In genomic region chr1:171502388-171503249, GRCm38 (mm10) we compare ENCODE assay signal across 9 mouse cellular contexts. TPM values are rescaled to one million over a fixed set of nuclear protein-coding genes. Genes with fewer than 3 reads are reported as not detected.
DNase-seq lines count a peak whose midpoint lies in the region; ATAC-seq and TF ChIP-seq lines count a peak whose summit lies in the region.
"Had no signal": no experiment of that assay in that cellular context is flagged by ENCODE, and none has a peak within 500 bp of the region (broad histone marks: within the 10 kb centered on the region; RNA-seq: fewer than 3 reads in every experiment).

No protein-coding gene starts in this region.

- peak overlapping the region; percentile 94 for H3K27ac ChIP-seq in limb, embryonic 10.5 days
- peak overlapping the region; percentile 94 for H3K27ac ChIP-seq in midbrain, embryonic 10.5 days (replicated peaks)
- H3K27ac ChIP-seq in stomach, postnatal 0 days (replicated peaks), result peak overlapping the region; percentile 69

- H3K9me3 ChIP-seq in limb, embryonic 10.5 days (replicated peaks), result no peaks in the 10 kb centered on the region
- H3K9me3 ChIP-seq in midbrain, embryonic 10.5 days (replicated peaks), result no peaks in the 10 kb centered on the region
- no peaks in the 10 kb centered on the region for H3K9me3 ChIP-seq in stomach, postnatal 0 days (ENCODE audit: control insufficient read depth, low read length)

- no peak overlapping the region for H3K4me2 ChIP-seq in stomach, postnatal 0 days (replicated peaks; ENCODE audit: low read depth)

- 0 out of 2 replicates have a peak, but pooled peaks cover 8% of the 10 kb centered on the region for H3K4me1 ChIP-seq in limb, embryonic 10.5 days
- H3K4me1 ChIP-seq in midbrain, embryonic 10.5 days, result peaks cover 13% of the 10 kb centered on the region
- H3K4me1 ChIP-seq in stomach, postnatal 0 days (replicated peaks; ENCODE audit: control insufficient read depth, insufficient read depth), result no peaks in the 10 kb centered on the region

- ATAC-seq in erythroid progenitor cell, adult 5-6 weeks (replicated peaks; ENCODE audit: low FRiP score, poor library complexity, severe bottlenecking), result peak; percentile 64
- ATAC-seq in hematopoietic stem cell, adult 5-6 weeks (replicated peaks in 1 of 2; ENCODE audit: insufficient read depth in 1 of 2, low FRiP score in 2 of 2, low TSS enrichment in 1 of 2, low read depth in 1 of 2, poor library complexity in 2 of 2, severe bottlenecking in 2 of 2), result peak; percentile 54 to 66
- peak; percentile 86 for ATAC-seq in stomach, postnatal 0 days (ENCODE audit: low FRiP score, low TSS enrichment)

- no peaks in the 10 kb centered on the region for H3K27me3 ChIP-seq in limb, embryonic 10.5 days (ENCODE audit: low read depth, poor library complexity, severe bottlenecking)
- no peaks in the 10 kb centered on the region for H3K27me3 ChIP-seq in midbrain, embryonic 10.5 days (ENCODE audit: low read depth, poor library complexity, severe bottlenecking)
- no peaks in the 10 kb centered on the region for H3K27me3 ChIP-seq in stomach, postnatal 0 days (ENCODE audit: control insufficient read depth, insufficient read depth, low read length)

- H3K36me3 ChIP-seq in limb, embryonic 10.5 days, result no peaks in the 10 kb centered on the region
- peaks cover 6% of the 10 kb centered on the region; the same call in 1 of the 2 replicates for H3K36me3 ChIP-seq in midbrain, embryonic 10.5 days
- no peaks in the 10 kb centered on the region for H3K36me3 ChIP-seq in stomach, postnatal 0 days (ENCODE audit: control insufficient read depth, insufficient read depth, low read length)

- H3K9ac ChIP-seq in stomach, postnatal 0 days (ENCODE audit: low read length), result no peak overlapping the region

- under 1% methylated on average over 14 of the region's 14 CpGs for WGBS in limb, embryonic 10.5 days
- WGBS in midbrain, embryonic 10.5 days, result 2% methylated on average over 14 of the region's 14 CpGs
- WGBS in stomach, postnatal 0 days, result 1% methylated on average over 14 of the region's 14 CpGs

- TF ChIP-seq CTCF in stomach, postnatal 0 days (IDR thresholded peaks at IDR 0.05; ENCODE audit: low read depth), result peak; percentile 76

- peak; percentile 10 to 17 for DNase-seq in right cerebral cortex, adult 2 months (ENCODE audit: low spot score in 2 of 2)
- no peak for DNase-seq in right cerebral cortex, adult 18-20 months
- DNase-seq in c-Kit-negative CD71-positive TER-119-positive erythroid progenitor cells, embryonic 14.5 days (ENCODE audit: low read depth, low spot score), result peak; percentile 59
- peak; percentile 64 for DNase-seq in limb, embryonic 10.5 days (ENCODE audit: low spot score)
- peak; percentile 68 for DNase-seq in midbrain, embryonic 10.5 days (ENCODE audit: low spot score)
- DNase-seq in stomach, postnatal 0 days (ENCODE audit: low spot score), result peak; percentile 62

- H3K4me3 ChIP-seq in limb, embryonic 10.5 days, result peak overlapping the region; percentile 68
- peak overlapping the region; percentile 69 for H3K4me3 ChIP-seq in midbrain, embryonic 10.5 days
- no peak overlapping the region for H3K4me3 ChIP-seq in stomach, postnatal 0 days (ENCODE audit: low read depth, low read length)

- TF ChIP-seq EP300 in stomach, postnatal 0 days (optimal IDR thresholded peaks at IDR 0.05), result no peak

RNA-seq across cellular contexts. Expression of gene Alyref2, which starts 0.7 kb away (rescaled TPM):
- total RNA-seq in erythroid progenitor cell, adult 5-6 weeks (2015; ENCODE audit: low replicate concordance), result not detected in 2 replicates
- total RNA-seq in erythroid progenitor cell, adult 5-6 weeks (2017; ENCODE audit: low replicate concordance), result 5.5 TPM in 1 of 2 replicates, not detected in the other
- total RNA-seq in hematopoietic stem cell, adult 5-6 weeks (2017), result 10.0 and 10.3 TPM in 2 replicates
- 6.5 and 8.6 TPM in 2 replicates for polyA plus RNA-seq in limb, embryonic 10.5 days (2016; fragmentation: Nextera tagmentation; extraction: Ambion mirVana)
- polyA plus RNA-seq in midbrain, embryonic 10.5 days (2016; fragmentation: Nextera tagmentation; extraction: Ambion mirVana), result 10.5 and 13.6 TPM in 2 replicates
- polyA plus RNA-seq in stomach, postnatal 0 days (2015; fragmentation: Nextera tagmentation; extraction: Ambion mirVana), result 11.1 and 11.2 TPM in 2 replicates

RNA-seq across cellular contexts. Expression of gene Itln1, which starts 32.5 kb away (rescaled TPM):
- total RNA-seq in erythroid progenitor cell, adult 5-6 weeks (2015; ENCODE audit: low replicate concordance), result not detected in 2 replicates
- not detected in 2 replicates for total RNA-seq in erythroid progenitor cell, adult 5-6 weeks (2017; ENCODE audit: low replicate concordance)
- not detected in 2 replicates for total RNA-seq in hematopoietic stem cell, adult 5-6 weeks (2017)
- polyA plus RNA-seq in limb, embryonic 10.5 days (2016; fragmentation: Nextera tagmentation; extraction: Ambion mirVana), result not detected in 2 replicates
- not detected in 2 replicates for polyA plus RNA-seq in midbrain, embryonic 10.5 days (2016; fragmentation: Nextera tagmentation; extraction: Ambion mirVana)
- polyA plus RNA-seq in stomach, postnatal 0 days (2015; fragmentation: Nextera tagmentation; extraction: Ambion mirVana), result 0.25 and 0.33 TPM in 2 replicates
- total RNA-seq: layer of hippocampus, postnatal 14 days had no signal

RNA-seq across cellular contexts. Expression of gene Cd244a, which starts 56.4 kb away (rescaled TPM):
- 1.8 and 4.6 TPM in 2 replicates for total RNA-seq in erythroid progenitor cell, adult 5-6 weeks (2015; ENCODE audit: low replicate concordance)
- 2.2 TPM in 1 of 2 replicates, not detected in the other for total RNA-seq in erythroid progenitor cell, adult 5-6 weeks (2017; ENCODE audit: low replicate concordance)
- total RNA-seq in hematopoietic stem cell, adult 5-6 weeks (2017), result 25.9 and 29.0 TPM in 2 replicates
- not detected in 2 replicates for polyA plus RNA-seq in limb, embryonic 10.5 days (2016; fragmentation: Nextera tagmentation; extraction: Ambion mirVana)
- polyA plus RNA-seq in midbrain, embryonic 10.5 days (2016; fragmentation: Nextera tagmentation; extraction: Ambion mirVana), result 0.06 TPM in 1 of 2 replicates, not detected in the other
- 0.21 and 0.33 TPM in 2 replicates for polyA plus RNA-seq in stomach, postnatal 0 days (2015; fragmentation: Nextera tagmentation; extraction: Ambion mirVana)
- total RNA-seq: layer of hippocampus, postnatal 14 days had no signal
